Mouse (Mus musculus) forebrain, embryonic 10.5 days (tissue): ENCODE data around the gene Igf1r. TPM values are rescaled to one million over a fixed set of nuclear protein-coding genes. Genes with fewer than 3 reads are reported as not detected.

Source experiments
- DNase-seq: peaks from one replicate; pipeline ENCODE4 v3.0.0-alpha.2; 2017; ENCODE audit warnings: low spot score; ENCODE audit errors: extremely low spot score
- H3K27ac ChIP-seq: fragments of 300-500 bp; sonication (generic); 2 replicates; pipeline ENCODE4 v1.5.1; 2016; ENCODE audit warnings: mild to moderate bottlenecking
- H3K27me3 ChIP-seq: fragments of 300-500 bp; sonication (generic); 2 replicates; pipeline ENCODE4 v1.6.1; 2016; ENCODE audit warnings: mild to moderate bottlenecking; ENCODE audit not compliant: poor library complexity, severe bottlenecking
- H3K36me3 ChIP-seq: fragments of 300-500 bp; sonication (generic); replicated peaks from 2 replicates; pipeline ENCODE4 v1.6.1; 2016; ENCODE audit warnings: mild to moderate bottlenecking, moderate library complexity
- H3K4me1 ChIP-seq: fragments of 300-500 bp; sonication (generic); 2 replicates; pipeline ENCODE4 v1.6.1; 2016
- H3K4me3 ChIP-seq: fragments of 300-500 bp; sonication (generic); 2 replicates; pipeline ENCODE4 v1.5.1; 2016; ENCODE audit warnings: mild to moderate bottlenecking, moderate library complexity
- H3K9me3 ChIP-seq: fragments of 300-500 bp; sonication (generic); 2 replicates; pipeline ENCODE4 v1.6.1; 2016; ENCODE audit warnings: mild to moderate bottlenecking, moderate library complexity
- WGBS: fragments of 180-500 bp; shearing (Covaris S2); methylation state at CpG from one replicate; pipeline ENCODE4 v1.1.7; 2016; 5-methylcytosine and 5-hydroxymethylcytosine counted together
- polyA plus RNA-seq: library from polyadenylated mRNA; unstranded; fragments of >200 nt; fragmentation: Nextera tagmentation; extraction: Ambion mirVana; gene quantifications from 2 replicates; pipeline ENCODE4 v1.2.1, GENCODE M21; 2016

Igf1r gene
- polyA plus RNA-seq, 1 experiment from 2014 or later: 20.8 TPM

GRCm38 (mm10) chr7:68047152-68047551 lies 94.5 kb downstream of the Igf1r start:
- H3K27me3 ChIP-seq: no peaks in the 10 kb centered on the region
- H3K4me1 ChIP-seq: peaks cover 16% of the 10 kb centered on the region; the same call in 1 of the 2 replicates
- WGBS: 87% methylated on average over 4 of the region's 4 CpGs
- no peak overlapping the region for H3K27ac ChIP-seq
- H3K36me3 ChIP-seq: 0 out of 2 replicates have a peak, but pooled peaks cover 3% of the 10 kb centered on the region
- H3K4me3 ChIP-seq: no peak overlapping the region
- no peak for DNase-seq
- no peaks in the 10 kb centered on the region for H3K9me3 ChIP-seq

- Histone ChIP-seq H3K9me3 (no peaks in the 10 kb centered on the region), H3K36me3 (no peaks in the 10 kb centered on the region), H3K4me3 (no peak overlapping the region), H3K27me3 (no peaks in the 10 kb centered on the region), H3K4me1 (peaks cover 20% of the 10 kb centered on the region; the same call in 1 of the 2 replicates), H3K27ac (no peak overlapping the region)
- no peak for DNase-seq
- 94% methylated on average over 4 of the region's 4 CpGs for WGBS
Observed at GRCm38 (mm10) chr7:68048532-68048931, 95.9 kb downstream of the Igf1r start.

GRCm38 (mm10) chr7:68049048-68049447 lies 96.4 kb downstream of the Igf1r start:
- peaks cover 23% of the 10 kb centered on the region for H3K4me1 ChIP-seq
- H3K27me3 ChIP-seq: no peaks in the 10 kb centered on the region
- no peak for DNase-seq
- WGBS: 90% methylated on average over 7 of the region's 7 CpGs
- no peaks in the 10 kb centered on the region for H3K9me3 ChIP-seq
- no peak overlapping the region for H3K4me3 ChIP-seq
- no peak overlapping the region for H3K27ac ChIP-seq
- no peaks in the 10 kb centered on the region for H3K36me3 ChIP-seq

GRCm38 (mm10) chr7:68053002-68053624 lies 100.5 kb downstream of the Igf1r start:
- WGBS: 81% methylated on average over 10 of the region's 10 CpGs
- Histone ChIP-seq H3K27me3 (no peaks in the 10 kb centered on the region), H3K36me3 (no peaks in the 10 kb centered on the region), H3K27ac (no peak overlapping the region), H3K9me3 (no peaks in the 10 kb centered on the region), H3K4me1 (peaks cover 27% of the 10 kb centered on the region), H3K4me3 (no peak overlapping the region)
- DNase-seq: no peak

- Histone ChIP-seq H3K27me3 (no peaks in the 10 kb centered on the region), H3K9me3 (no peaks in the 10 kb centered on the region), H3K4me3 (no peak overlapping the region), H3K4me1 (peaks cover 23% of the 10 kb centered on the region), H3K27ac (no peak overlapping the region), H3K36me3 (no peaks in the 10 kb centered on the region)
- 53% methylated on average over 2 of the region's 2 CpGs for WGBS
- no peak for DNase-seq
Observed at GRCm38 (mm10) chr7:68054498-68054897, 101.9 kb downstream of the Igf1r start.

- Histone ChIP-seq H3K36me3 (no peaks in the 10 kb centered on the region), H3K27me3 (no peaks in the 10 kb centered on the region), H3K4me3 (no peak overlapping the region), H3K9me3 (no peaks in the 10 kb centered on the region), H3K27ac (no peak overlapping the region), H3K4me1 (peaks cover 23% of the 10 kb centered on the region)
- no peak for DNase-seq
- WGBS: 84% methylated on average over 6 of the region's 6 CpGs
Observed at GRCm38 (mm10) chr7:68054956-68055355, 102.3 kb downstream of the Igf1r start.

GRCm38 (mm10) chr7:68057010-68057409 lies 104.4 kb downstream of the Igf1r start:
- Histone ChIP-seq H3K27me3 (no peaks in the 10 kb centered on the region), H3K36me3 (no peaks in the 10 kb centered on the region), H3K9me3 (no peaks in the 10 kb centered on the region), H3K4me3 (no peak overlapping the region), H3K27ac (no peak overlapping the region), H3K4me1 (peaks cover 32% of the 10 kb centered on the region)
- DNase-seq: no peak
- 88% methylated on average over 3 of the region's 3 CpGs for WGBS

- no peak overlapping the region for H3K27ac ChIP-seq
- DNase-seq: no peak
- H3K4me1 ChIP-seq: peaks cover 45% of the 10 kb centered on the region
- H3K27me3 ChIP-seq: no peaks in the 10 kb centered on the region
- H3K4me3 ChIP-seq: no peak overlapping the region
- 87% methylated on average over 6 of the region's 6 CpGs for WGBS
- H3K36me3 ChIP-seq: no peaks in the 10 kb centered on the region
- no peaks in the 10 kb centered on the region for H3K9me3 ChIP-seq
Observed at GRCm38 (mm10) chr7:68059690-68060089, 107.1 kb downstream of the Igf1r start.

- Histone ChIP-seq H3K27me3 (no peaks in the 10 kb centered on the region), H3K36me3 (no peaks in the 10 kb centered on the region), H3K4me3 (no peak overlapping the region), H3K4me1 (peaks cover 48% of the 10 kb centered on the region), H3K27ac (no peak overlapping the region), H3K9me3 (no peaks in the 10 kb centered on the region)
- DNase-seq: no peak
- 83% methylated on average over 9 of the region's 9 CpGs for WGBS
Observed at GRCm38 (mm10) chr7:68061434-68061833, 108.8 kb downstream of the Igf1r start.

- WGBS: 82% methylated on average over 13 of the region's 13 CpGs
Observed at GRCm38 (mm10) chr7:68062170-68062848, 109.7 kb downstream of the Igf1r start.

GRCm38 (mm10) chr7:68062849-68063208 lies 110.2 kb downstream of the Igf1r start:
- no peak overlapping the region for H3K4me3 ChIP-seq
- no peaks in the 10 kb centered on the region for H3K27me3 ChIP-seq
- H3K27ac ChIP-seq: peak overlapping the region; percentile 60
- peaks cover 43% of the 10 kb centered on the region for H3K4me1 ChIP-seq
- 60% methylated on average over 5 of the region's 5 CpGs for WGBS
- no peaks in the 10 kb centered on the region for H3K36me3 ChIP-seq
- no peak for DNase-seq
- H3K9me3 ChIP-seq: no peaks in the 10 kb centered on the region

More at GRCm38 (mm10) chr7:68062170-68062848, 109.7 kb downstream of the Igf1r start:
- Histone ChIP-seq H3K36me3 (no peaks in the 10 kb centered on the region), H3K4me3 (no peak overlapping the region), H3K9me3 (no peaks in the 10 kb centered on the region), H3K4me1 (peaks cover 48% of the 10 kb centered on the region), H3K27me3 (no peaks in the 10 kb centered on the region), H3K27ac (no peak overlapping the region)
- no peak for DNase-seq

- 93% methylated on average over 9 of the region's 9 CpGs for WGBS
- H3K27me3 ChIP-seq: no peaks in the 10 kb centered on the region
- H3K27ac ChIP-seq: 0 out of 2 replicates have a peak overlapping the region, but pooled peaks have one; percentile 60
- no peaks in the 10 kb centered on the region for H3K9me3 ChIP-seq
- no peak for DNase-seq
- no peak overlapping the region for H3K4me3 ChIP-seq
- H3K4me1 ChIP-seq: peaks cover 37% of the 10 kb centered on the region
- H3K36me3 ChIP-seq: no peaks in the 10 kb centered on the region
Observed at GRCm38 (mm10) chr7:68063711-68064110, 111.1 kb downstream of the Igf1r start.

- Histone ChIP-seq H3K27ac (no peak overlapping the region), H3K9me3 (no peaks in the 10 kb centered on the region), H3K27me3 (no peaks in the 10 kb centered on the region), H3K36me3 (no peaks in the 10 kb centered on the region), H3K4me3 (no peak overlapping the region), H3K4me1 (peaks cover 37% of the 10 kb centered on the region)
- no peak for DNase-seq
- 93% methylated on average over 8 of the region's 8 CpGs for WGBS
Observed at GRCm38 (mm10) chr7:68064120-68064519, 111.5 kb downstream of the Igf1r start.
